Mouse (Mus musculus): Measurements from ENCODE around the gene Iqgap2.

Gene Iqgap2

DNA sequence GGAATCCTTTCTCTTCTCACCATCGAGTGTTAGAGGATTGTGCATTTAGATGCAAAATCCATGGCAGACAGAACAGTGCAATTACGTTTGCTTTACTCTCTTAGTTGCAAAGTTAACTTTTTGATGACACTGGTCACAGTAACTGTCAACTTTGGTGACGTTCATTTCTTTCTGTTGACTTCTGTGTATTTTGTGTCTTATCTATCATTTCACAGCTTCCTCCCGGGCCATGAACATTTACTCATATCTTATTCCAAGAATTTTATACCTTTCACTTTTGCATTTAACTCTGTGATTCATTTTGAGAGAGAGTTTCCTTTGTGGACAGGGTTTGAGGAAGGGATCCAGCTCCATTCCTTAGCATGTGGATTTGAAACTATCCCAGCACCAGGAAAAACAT is 238.0 kb downstream of the Iqgap2 start:
- DNase-seq (ENCODE audit: low spot score), result no peak

DNA sequence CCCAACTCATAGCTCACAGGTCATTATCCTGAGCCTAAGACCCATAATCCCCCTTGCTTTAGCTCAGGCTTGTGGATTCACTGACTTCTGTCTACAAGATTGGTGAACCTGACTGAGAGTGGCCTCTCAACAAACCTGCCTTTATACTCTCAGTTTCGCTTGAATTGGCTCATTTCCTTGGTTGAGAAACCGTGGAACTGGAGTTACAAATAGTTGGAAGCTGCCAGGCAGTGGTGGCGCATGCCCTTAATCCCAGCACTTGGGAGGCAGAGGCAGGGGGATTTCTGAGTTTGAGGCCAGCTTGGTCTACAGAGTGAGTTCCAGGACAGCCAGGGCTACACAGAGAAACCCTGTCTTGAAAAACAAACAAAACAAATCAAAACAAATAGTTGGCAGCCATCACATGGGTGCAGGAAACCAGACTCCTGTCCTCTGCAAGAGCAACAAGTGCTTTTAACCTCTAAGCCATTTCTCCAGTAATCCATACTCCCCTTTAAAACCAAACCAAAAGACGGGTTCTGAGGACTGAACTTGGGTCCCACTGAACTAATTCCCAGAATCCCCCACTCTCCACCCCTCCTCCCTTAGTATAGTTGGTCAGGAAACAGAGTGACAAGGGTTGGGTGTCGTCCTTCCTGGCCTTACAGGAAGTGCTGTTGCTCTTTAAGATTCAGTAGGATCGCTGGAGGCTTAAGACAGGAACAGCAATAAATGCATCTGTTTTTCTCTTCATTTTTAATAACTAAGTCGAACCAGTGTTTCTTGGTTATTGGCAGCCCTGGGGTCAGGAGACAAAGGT is 239.7 kb downstream of the Iqgap2 start:
- no peak for DNase-seq (ENCODE audit: low spot score)

DNA sequence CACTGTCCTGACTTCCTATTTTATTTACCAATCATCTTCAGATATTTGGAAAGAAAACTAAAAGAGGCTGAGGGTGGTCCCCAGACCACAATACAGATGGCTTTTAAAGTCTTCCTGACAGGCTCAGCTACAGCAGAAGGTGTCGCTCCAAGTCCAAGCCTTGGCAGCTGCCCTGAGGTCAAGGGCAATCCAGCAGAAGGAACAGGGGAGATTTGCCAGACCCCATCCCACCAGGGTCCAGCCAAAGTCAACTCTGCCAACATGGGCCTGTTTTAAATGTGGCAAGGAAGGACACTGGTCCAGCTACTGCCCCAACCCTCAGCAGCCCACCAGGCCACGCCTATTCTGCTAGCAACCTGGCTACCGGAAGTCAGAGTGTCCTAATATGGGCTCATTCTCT is 241.8 kb downstream of the Iqgap2 start:
- no peak for DNase-seq (ENCODE audit: low spot score)

DNA sequence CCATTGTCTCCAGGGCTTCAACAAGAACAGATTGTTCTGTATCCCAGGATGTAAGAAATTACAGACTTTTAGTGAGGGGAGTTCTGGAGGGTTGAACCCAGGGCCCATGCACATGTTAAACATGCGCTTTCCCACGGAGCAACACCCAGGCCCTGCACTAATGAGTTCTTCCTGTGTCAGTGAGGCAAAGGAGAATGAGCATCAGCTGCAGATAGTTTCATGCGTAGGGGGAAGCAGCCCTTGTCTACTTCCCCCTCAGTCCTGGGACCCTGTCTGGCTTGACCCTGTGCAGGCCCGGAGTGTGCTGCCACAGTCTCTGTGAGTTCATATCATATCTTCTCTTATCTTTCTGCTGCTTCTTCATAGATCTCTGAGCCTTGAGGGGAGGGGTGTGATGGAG is 244.5 kb downstream of the Iqgap2 start:
- DNase-seq (ENCODE audit: low spot score), result no peak

DNA sequence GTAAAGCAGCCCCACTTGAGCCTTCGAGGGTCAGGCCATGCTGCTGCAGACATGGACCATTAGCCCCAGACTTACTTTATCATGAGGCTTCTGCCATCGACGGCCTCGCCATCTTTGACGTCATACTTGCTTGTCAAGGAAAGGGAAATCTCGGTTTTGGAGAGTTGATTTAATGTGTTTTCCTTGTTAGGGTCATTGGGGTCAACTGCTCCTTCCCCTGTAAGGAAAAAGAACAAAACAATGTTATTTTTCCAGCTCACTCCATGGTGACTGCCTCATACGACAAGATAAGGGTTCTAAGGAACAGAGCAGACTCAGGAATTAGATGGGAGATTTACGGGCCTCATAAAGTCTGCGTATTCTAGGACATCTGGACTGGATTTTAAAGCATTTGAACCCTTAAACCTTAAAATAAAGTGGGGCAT is 245.0 kb downstream of the Iqgap2 start:
- no peak for DNase-seq (ENCODE audit: low spot score)

DNA sequence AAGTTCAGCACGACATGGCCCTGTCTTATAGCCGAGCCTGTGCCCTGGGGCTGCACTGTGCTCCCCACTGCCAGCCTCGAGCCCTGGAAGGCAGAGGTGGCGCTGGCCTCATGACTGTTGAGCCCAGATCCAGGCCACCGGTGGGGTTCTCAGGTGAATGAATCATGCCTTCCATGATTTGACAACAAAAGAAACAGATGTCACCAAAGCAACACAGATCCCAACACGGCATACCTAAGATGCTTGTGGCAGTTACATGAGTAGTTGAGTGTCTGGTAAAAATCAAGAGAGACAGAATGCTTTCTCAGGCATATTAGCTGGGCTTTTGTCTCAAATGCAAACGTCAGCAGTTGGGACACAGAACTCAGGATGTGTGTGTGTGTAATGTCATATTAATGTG is 248.0 kb downstream of the Iqgap2 start:
- no peak for DNase-seq (ENCODE audit: low spot score)

DNA sequence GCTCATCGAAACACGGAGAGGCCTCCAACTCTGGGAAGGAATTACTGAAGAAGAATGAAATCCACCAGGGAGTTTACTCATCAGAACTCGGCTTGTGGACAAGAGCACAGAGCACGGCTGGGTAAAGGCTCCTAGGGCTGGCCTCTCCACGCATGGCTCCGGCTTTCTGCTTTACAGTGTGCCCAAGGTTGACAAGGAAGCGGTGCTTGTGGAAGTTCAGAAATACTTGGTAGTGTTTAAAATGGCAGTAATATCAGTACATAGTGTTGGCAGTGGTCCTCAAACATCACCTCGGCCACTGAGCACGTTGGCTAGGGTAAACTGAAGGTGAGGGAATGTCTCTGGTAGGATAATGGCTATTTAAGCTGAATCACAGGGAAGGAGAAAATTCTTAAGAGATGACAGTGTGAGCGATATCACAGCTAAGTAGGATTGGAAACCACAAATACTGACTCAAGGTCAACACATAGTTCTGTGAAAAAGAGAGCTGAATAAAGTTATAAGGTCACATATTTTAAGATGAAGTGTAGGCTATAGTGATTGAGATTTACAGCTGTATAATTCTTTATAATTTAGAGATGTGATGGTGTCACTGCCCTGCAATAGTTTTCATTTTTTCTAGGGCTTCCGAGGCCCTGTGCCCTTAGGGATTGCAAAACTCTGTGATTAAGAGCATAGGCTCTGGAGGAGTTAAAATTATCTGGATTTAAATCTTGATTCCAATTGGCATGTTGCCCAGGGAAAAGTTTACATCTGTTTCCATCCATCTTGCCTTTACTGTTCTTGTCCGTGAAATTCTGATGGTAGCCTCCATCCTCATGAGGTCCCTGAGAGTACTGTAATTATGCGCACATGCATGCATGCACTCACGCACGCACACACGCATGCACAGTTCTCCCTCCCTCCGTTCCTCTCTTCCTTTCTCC is 250.4 kb downstream of the Iqgap2 start:
- no peak for DNase-seq (ENCODE audit: low spot score)

DNA sequence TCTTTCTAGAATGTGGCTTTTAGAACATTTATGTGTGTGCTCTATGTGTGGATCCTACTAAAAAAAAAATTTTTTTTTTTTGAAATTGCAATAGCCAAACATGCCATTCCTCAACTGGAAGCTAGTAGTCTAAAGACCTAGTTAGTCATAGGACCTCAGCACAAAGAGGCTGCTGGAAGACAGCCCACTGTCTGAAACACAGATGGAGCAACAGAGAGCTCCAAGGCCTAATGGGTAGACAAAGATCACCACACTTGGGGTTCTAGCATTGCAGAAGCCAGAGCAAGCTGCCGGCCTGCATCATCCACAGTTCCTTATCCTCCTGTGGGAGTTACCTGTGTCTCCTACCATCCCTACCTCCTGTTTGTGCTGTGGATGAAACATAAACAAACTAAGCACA is 251.3 kb downstream of the Iqgap2 start:
- DNase-seq (ENCODE audit: low spot score), result no peak

DNA sequence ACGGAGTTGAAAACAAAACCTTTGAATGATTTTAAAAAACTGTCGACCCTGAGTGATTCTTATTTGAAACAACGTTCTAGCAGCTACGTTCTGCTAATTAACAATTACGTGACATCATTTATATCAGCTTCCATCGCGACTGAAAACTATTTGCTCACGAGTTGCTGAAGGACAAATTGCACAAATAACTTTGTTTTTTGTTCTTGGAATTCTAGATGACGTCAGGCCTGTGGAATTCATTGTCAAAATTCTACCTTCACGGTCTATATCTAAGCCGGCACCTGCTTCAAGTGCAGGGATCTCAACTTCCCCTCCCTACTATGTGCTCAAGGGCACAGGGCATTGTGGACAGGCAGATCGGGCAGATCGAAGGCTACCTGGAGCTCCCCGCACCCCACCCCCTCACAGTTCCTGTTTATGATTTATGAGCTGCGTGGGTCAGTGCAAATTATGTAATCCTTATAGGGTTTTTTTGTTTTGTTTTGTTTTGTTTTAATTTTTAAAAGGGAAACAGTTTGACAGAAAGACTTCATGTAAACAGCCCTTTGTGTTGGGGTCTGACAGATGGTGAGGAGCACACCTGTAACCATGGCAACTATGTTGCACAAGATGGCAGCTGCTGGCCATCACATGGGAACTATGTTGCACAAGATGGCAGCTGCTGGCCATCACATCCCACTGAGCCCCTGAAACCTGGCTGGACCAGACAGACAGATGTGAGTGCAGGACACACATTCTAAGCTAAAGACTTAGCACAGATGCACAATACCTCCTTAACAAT is 252.2 kb downstream of the Iqgap2 start:
- DNase-seq (ENCODE audit: low spot score), result no peak

DNA sequence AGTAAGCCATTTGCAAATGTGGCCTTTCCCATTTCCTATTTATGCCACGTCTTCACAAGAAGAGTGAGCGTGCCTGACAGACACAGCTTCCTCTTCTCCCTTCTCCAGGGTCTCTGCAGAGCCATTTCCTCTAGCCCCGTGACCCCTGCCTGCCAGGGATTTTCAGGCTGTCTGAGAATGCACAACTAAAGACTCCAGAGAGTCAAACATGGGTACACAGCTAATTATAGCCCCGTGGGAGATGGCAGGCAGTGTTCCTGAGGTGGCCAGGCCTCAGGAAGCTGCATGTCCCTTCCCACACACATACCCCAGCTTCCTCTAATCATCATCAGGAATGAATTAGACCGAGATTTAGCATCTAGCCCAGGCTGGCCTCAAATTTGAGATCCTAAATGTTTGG is 252.8 kb downstream of the Iqgap2 start:
- no peak for DNase-seq (ENCODE audit: low spot score)

DNA sequence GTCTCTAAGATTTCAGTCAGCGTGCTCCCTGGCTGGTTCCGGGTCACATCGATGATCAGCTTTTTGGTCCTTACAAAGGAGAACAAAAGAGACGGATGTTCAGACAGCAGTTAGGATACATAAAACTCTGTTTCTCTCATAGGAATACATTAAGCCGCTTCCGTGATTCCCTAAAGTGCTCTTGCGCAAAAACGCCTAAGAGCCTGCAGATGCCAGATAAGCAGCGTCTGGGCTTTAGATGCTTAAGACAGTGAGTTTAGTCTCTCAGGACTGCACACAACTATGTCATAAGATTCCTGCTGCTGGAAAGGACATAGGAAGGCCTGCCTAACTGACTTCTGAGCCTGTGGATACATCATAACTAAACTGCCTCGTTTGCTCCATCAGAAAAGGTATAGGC is 254.0 kb downstream of the Iqgap2 start:
- no peak for DNase-seq (ENCODE audit: low spot score)

DNA sequence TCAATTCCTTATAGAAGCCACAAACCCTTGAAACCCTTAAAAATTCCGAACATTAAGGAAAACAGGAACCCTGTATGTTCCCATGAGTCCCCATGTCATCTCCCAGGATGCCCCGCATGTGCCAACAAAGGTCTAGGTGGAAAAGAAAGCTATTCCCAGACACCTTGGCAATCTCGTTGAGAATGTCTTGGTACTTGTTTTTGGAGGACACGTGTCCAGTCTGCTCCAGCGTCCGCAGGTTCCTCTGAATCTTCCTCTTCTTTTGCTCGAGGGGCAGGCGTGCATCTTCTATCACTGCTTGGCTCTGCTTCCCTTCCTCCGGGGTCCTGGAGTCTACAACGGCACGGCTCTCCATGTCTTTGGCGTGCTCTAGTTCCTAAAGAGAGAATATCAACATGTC is 256.4 kb downstream of the Iqgap2 start:
- no peak for DNase-seq (ENCODE audit: low spot score)

DNA sequence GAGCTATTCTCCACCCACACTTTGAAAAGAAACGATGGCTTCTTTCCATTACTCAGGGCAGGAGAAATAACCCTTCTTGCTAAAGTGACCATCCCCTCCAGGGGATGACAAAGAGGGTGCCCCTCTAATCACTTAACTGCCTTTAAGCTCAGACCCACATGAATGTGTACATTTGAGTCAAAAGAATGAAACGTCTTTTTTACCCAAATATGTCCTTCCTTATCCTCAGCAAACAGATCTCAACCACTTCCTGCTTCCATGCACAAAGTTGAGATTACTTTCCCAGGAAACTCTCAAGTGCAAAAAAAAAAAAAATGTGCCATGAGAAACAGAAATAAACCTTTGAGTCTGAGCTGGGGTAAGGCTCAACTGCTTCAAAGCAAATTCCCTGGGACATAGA is 257.3 kb downstream of the Iqgap2 start:
- DNase-seq (ENCODE audit: low spot score), result no peak

DNA sequence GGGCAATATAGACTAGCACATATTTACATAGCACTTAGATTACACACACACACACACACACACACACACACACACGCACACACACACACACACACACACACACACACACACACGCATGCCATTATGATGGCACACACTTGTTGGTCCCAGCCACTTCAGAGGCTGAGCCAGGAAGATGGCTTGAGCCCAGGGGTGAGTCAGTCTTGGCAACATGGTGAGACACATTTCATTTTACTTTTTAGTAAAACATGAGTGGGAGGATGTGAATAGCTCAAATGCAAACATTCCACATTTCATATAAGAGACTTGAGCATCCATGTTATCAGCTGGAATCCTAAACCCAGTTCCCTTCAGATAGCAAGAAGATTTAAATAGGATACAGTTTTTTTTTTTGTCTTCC is 258.3 kb downstream of the Iqgap2 start:
- no peak for DNase-seq (ENCODE audit: low spot score)

DNA sequence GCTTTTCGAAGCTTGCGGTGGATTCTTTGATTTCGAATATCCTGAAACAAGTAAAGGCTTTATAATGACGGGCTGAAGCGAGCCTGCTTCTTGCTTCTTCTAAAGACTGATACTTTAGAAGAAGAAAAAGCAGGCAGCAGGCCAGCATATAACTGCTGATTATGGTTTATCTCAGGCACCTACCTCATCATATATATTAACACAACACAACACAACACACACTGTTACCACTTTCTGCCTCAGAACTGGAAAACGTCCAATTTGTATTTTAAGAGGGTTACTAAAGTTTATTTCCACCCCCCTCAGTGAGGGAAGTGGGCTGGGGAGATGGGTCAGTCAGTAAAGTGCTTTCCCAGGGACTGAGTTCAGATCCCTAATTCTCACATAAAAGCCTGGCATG is 259.6 kb downstream of the Iqgap2 start:
- DNase-seq (ENCODE audit: low spot score), result no peak

DNA sequence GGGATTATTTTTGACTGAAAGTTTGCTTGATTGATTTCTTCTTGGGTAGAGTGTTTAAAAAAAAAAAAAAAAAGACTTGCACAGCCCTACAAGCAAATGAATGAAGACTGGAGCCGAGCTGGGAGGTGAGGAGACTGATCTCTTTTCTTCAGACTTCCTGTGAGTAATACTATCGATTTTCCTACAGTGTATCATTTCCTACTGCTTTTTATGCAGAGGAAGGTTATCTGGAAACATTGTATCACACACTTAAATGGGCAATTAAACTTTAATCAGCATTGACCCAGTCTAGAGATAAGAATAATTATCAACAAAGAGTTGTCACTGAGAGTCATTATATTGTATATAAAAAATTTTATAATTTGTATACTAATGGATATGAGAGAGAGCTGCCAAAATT is 261.0 kb downstream of the Iqgap2 start:
- no peak for DNase-seq (ENCODE audit: low spot score)

DNA sequence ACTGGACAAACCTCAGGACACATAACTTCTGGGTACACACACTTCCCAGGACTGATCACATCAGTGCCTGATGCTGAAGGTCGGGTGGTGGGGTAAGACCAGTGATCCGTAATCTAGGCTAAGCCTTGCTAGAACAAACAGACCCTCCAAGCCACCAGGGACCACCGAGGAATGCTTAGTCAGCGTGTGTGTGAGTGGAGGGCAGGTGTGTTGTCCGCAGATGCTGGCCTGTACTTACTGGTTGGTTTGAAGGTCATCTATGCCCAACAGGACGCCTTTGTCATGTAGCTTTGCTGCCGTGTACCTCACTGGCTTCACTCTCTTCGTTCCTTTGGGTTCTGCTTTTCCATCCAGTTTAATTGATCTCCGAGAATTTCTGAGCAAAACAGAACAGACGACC is 262.0 kb downstream of the Iqgap2 start:
- DNase-seq (ENCODE audit: low spot score), result no peak

DNA sequence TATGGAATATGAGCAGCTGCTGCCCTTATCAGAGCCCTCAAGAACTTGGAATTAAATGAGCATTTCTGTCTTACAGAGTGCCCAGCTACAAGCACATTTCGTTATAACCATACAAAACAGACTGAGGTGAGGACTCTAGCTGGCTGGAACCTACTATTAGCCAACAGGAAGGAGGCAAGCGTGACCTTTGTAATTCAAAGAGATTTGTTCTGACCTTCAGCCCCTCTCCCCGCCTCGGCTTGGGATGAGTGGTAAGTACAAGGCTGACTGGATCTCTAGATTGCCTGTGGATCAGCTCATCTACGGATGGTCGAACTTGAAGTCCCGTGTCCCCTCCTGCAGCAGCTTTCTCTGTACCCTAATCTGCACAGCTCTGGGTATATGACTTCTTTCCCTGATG is 265.0 kb downstream of the Iqgap2 start:
- DNase-seq (ENCODE audit: low spot score), result no peak

DNA sequence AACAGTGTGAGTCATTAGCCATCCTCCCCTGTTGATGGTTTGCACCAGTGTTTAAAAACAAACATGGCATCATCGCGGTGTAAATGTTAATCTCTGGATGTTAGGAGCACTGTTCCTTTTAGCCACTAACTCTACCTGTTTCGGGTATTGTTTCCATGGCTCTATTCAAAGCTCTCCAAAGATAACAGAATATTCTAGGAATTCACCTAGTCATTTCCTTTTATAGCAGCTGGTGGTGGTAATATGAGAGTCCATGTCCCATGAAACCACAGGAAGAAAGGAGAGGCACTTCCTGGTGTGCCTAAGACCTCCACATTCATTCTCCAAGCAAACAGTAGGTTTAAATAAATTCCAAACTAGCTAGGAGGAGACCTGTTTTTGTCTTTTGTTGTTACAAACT is 268.7 kb downstream of the Iqgap2 start:
- no peak for DNase-seq (ENCODE audit: low spot score)

DNA sequence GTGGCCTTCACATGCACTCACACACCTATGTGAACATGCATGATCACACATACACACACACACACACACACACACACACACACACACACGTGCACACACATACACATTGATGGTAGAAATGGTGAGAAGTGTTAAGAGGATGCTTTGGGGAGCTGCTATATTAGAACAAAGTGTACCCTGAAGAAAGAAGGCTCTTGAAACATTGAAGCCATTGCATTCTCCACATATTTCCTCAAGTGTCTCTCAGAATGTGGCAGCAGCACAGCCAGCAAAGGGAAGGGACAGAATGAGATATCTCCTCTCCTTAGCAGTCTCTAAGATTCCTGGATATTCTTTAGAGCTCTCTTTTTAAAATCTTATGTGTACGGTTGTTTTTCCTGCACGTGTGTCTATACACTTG is 270.2 kb downstream of the Iqgap2 start:
- no peak for DNase-seq (ENCODE audit: low spot score)

DNA sequence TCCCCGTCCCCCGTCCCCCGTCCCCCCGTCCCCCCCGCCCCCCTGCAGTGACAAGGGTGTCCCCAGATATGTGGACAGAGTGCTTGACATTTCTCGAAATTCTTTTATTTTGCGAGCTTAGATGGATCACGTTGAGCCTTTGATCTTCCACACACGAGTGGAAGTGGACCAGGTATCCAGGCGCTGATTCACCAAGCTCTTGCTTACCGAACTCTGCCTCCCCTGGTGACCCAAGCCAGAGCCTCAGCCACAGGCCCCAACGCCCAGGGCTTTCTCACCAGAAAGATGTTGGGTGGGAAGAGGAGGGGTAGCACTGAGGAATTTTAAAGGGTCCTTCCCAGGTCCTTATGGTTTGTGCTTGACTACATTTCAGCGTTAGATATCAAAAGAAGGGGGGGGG is 272.9 kb downstream of the Iqgap2 start:
- DNase-seq (ENCODE audit: low spot score), result no peak

DNA sequence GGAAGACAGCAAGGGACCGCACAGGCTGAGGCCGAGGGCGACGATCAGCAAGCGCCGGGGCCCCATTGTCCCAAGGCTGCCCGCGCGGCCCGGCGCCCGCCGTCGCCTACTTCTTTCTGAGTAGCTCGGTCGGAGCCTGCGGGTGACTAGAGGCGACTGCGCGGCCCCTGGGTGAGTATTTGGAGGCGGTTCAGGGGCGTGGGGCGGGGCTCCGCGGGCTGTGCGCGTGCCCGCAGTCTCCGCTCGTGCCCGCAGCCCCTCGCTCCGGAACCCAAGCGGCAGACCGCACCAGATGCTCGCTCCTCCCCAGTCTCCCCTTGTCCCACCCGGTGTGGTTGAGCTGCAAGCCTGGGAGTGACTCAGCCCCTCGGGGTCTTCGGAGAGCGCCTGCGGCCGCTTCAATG is 273.4 kb downstream of the Iqgap2 start, which contains the start of gene F2r:
TSS of gene F2r (minus strand) at position 179 of the 404 bp plus-strand sequence.
- DNase-seq (ENCODE audit: low spot score), result peak; percentile 64

All from urinary bladder, postnatal 25 days (tissue).